Mouse (Mus musculus) intestine, embryonic 16.5 days (tissue): ENCODE measurements around the gene Terf2. TPM values are rescaled to one million over a fixed set of nuclear protein-coding genes. Genes with fewer than 3 reads are reported as not detected.

Experiments used
- ATAC-seq: fragments of 200-750 bp; cut with Nextera tagmentation; 2 replicates; pipeline ENCODE4 v1.8.0; 2017; ENCODE audit warnings: moderate TSS enrichment, moderate library complexity
- H3K27ac ChIP-seq: fragments of 300-500 bp; sonication (generic); 2 replicates; pipeline ENCODE4 v1.5.1; 2014; ENCODE audit warnings: mild to moderate bottlenecking, low read length
- H3K27me3 ChIP-seq: fragments of 300-500 bp; sonication (generic); replicated peaks from 2 replicates; pipeline ENCODE4 v1.6.1; 2014; ENCODE audit warnings: low read length, control low read depth, mixed read lengths; ENCODE audit not compliant: control insufficient read depth, insufficient read depth
- H3K36me3 ChIP-seq: fragments of 300-500 bp; sonication (generic); 2 replicates; pipeline ENCODE4 v1.6.1; 2014; ENCODE audit warnings: low read length, control low read depth; ENCODE audit not compliant: control insufficient read depth, insufficient read depth
- H3K4me1 ChIP-seq: fragments of 300-500 bp; sonication (generic); 2 replicates; pipeline ENCODE4 v1.6.1; 2014; ENCODE audit warnings: low read length, control low read depth, mixed read lengths; ENCODE audit not compliant: control insufficient read depth, insufficient read depth
- H3K4me2 ChIP-seq: fragments of 300-500 bp; sonication (generic); 2 replicates; pipeline ENCODE4 v1.6.1; 2014; ENCODE audit warnings: low read depth, low read length, control low read depth
- H3K4me3 ChIP-seq: fragments of 300-500 bp; sonication (generic); 2 replicates; pipeline ENCODE4 v1.5.1; 2014; ENCODE audit warnings: mild to moderate bottlenecking, low read length
- H3K9ac ChIP-seq: fragments of 300-500 bp; sonication (generic); 2 replicates; pipeline ENCODE4 v1.6.1; 2014; ENCODE audit warnings: low read depth, low read length
- H3K9me3 ChIP-seq: fragments of 300-500 bp; sonication (generic); 2 replicates; pipeline ENCODE4 v1.6.1; 2016; ENCODE audit warnings: low read length, control low read depth; ENCODE audit not compliant: control insufficient read depth
- WGBS: fragments of 180-500 bp; shearing (Covaris S2); extraction: QIAGEN DNeasy Blood & Tissue Kit; methylation state at CpG from one replicate; pipeline ENCODE4 v1.1.7; 2014; 5-methylcytosine and 5-hydroxymethylcytosine counted together
- polyA plus RNA-seq: library from polyadenylated mRNA; unstranded; fragments of >200 nt; fragmentation: Nextera tagmentation; extraction: Ambion mirVana; gene quantifications from 2 replicates; pipeline ENCODE4 v1.2.1, GENCODE M21; 2015

Terf2 gene
- 12.4 and 12.5 TPM in 2 replicates for polyA plus RNA-seq

- H3K4me2 ChIP-seq = peak within 1 kb of the TSS; percentile 67
- peak within 1 kb of the TSS; percentile 67 for H3K4me3 ChIP-seq
- H3K36me3 ChIP-seq = no peaks in the 10 kb centered on the region; the same call in 1 of the 2 replicates
- H3K9me3 ChIP-seq = no peaks in the 10 kb centered on the region
- peak within 1 kb of the TSS; percentile 91 for H3K27ac ChIP-seq
- peaks cover 16% of the 10 kb centered on the region; the same call in 1 of the 2 replicates for H3K4me1 ChIP-seq
- H3K9ac ChIP-seq = peak within 1 kb of the TSS; percentile 92
- no peaks in the 10 kb centered on the region for H3K27me3 ChIP-seq
- WGBS = 3% methylated on average over 39 of the region's 39 CpGs
- peak; percentile 97 for ATAC-seq
These were observed at the start of gene Terf2 for GRCm38 (mm10) chr8:107096366-107097036. TSS of gene Terf2 (minus strand) at chr8:107096547.

- H3K36me3 ChIP-seq = no peaks in the 10 kb centered on the region
- H3K4me1 ChIP-seq = peaks cover 23% of the 10 kb centered on the region
- no peak for ATAC-seq
- no peaks in the 10 kb centered on the region for H3K27me3 ChIP-seq
- no peaks in the 10 kb centered on the region for H3K9me3 ChIP-seq
- no peak overlapping the region for H3K27ac ChIP-seq
- no peak overlapping the region for H3K9ac ChIP-seq
- no peak overlapping the region for H3K4me2 ChIP-seq
- 40% methylated on average over 4 of the region's 4 CpGs for WGBS
- no peak overlapping the region for H3K4me3 ChIP-seq
These were observed 47.2 kb upstream of the Terf2 start for GRCm38 (mm10) chr8:107143501-107143900.

GRCm38 (mm10) chr8:107142539-107142938 is 46.2 kb upstream of the Terf2 start:
- H3K27ac ChIP-seq = peak overlapping the region; percentile 55
- peak; percentile 60 for ATAC-seq
- no peak overlapping the region for H3K4me3 ChIP-seq
- H3K27me3 ChIP-seq = no peaks in the 10 kb centered on the region
- H3K36me3 ChIP-seq = no peaks in the 10 kb centered on the region
- no peaks in the 10 kb centered on the region for H3K9me3 ChIP-seq
- 60% methylated on average over 4 of the region's 4 CpGs for WGBS
- H3K4me1 ChIP-seq = peaks cover 23% of the 10 kb centered on the region
- H3K4me2 ChIP-seq = no peak overlapping the region
- H3K9ac ChIP-seq = no peak overlapping the region

GRCm38 (mm10) chr8:107139704-107140470 is 43.5 kb upstream of the Terf2 start:
- no peaks in the 10 kb centered on the region for H3K27me3 ChIP-seq
- H3K9me3 ChIP-seq = no peaks in the 10 kb centered on the region
- 48% methylated on average over 13 of the region's 13 CpGs for WGBS
- no peak overlapping the region for H3K4me3 ChIP-seq
- peak overlapping the region; percentile 76 for H3K27ac ChIP-seq
- ATAC-seq = peak; percentile 88
- H3K9ac ChIP-seq = no peak overlapping the region
- peaks cover 25% of the 10 kb centered on the region for H3K4me1 ChIP-seq
- H3K36me3 ChIP-seq = no peaks in the 10 kb centered on the region
- H3K4me2 ChIP-seq = no peak overlapping the region

GRCm38 (mm10) chr8:107138338-107138737 is 42.0 kb upstream of the Terf2 start:
- 72% methylated on average over 5 of the region's 5 CpGs for WGBS
- peaks cover 32% of the 10 kb centered on the region for H3K4me1 ChIP-seq
- ATAC-seq = no peak
- H3K9me3 ChIP-seq = no peaks in the 10 kb centered on the region
- no peak overlapping the region for H3K9ac ChIP-seq
- no peak overlapping the region for H3K27ac ChIP-seq
- no peak overlapping the region for H3K4me3 ChIP-seq
- no peaks in the 10 kb centered on the region for H3K27me3 ChIP-seq
- no peaks in the 10 kb centered on the region for H3K36me3 ChIP-seq
- no peak overlapping the region for H3K4me2 ChIP-seq

- H3K9ac ChIP-seq = no peak overlapping the region
- no peaks in the 10 kb centered on the region for H3K27me3 ChIP-seq
- WGBS = 86% methylated on average over 6 of the region's 6 CpGs
- H3K4me2 ChIP-seq = no peak overlapping the region
- no peak for ATAC-seq
- H3K4me1 ChIP-seq = peaks cover 28% of the 10 kb centered on the region
- H3K4me3 ChIP-seq = no peak overlapping the region
- no peak overlapping the region for H3K27ac ChIP-seq
- H3K36me3 ChIP-seq = no peaks in the 10 kb centered on the region
- no peaks in the 10 kb centered on the region for H3K9me3 ChIP-seq
These were observed 41.2 kb upstream of the Terf2 start for GRCm38 (mm10) chr8:107137591-107137990.

GRCm38 (mm10) chr8:107136003-107136612 is 39.8 kb upstream of the Terf2 start:
- no peak overlapping the region for H3K27ac ChIP-seq
- 50% methylated on average over 8 of the region's 8 CpGs for WGBS
- no peak overlapping the region for H3K4me2 ChIP-seq

GRCm38 (mm10) chr8:107133881-107134280 is 37.5 kb upstream of the Terf2 start:
- H3K9ac ChIP-seq = 0 out of 2 replicates have a peak overlapping the region, but pooled peaks have one; percentile 16
- peaks cover 13% of the 10 kb centered on the region for H3K4me1 ChIP-seq

More at GRCm38 (mm10) chr8:107136003-107136612, 39.8 kb upstream of the Terf2 start:
- no peak for ATAC-seq
- no peak overlapping the region for H3K4me3 ChIP-seq
- no peaks in the 10 kb centered on the region for H3K27me3 ChIP-seq
- H3K36me3 ChIP-seq = no peaks in the 10 kb centered on the region
- H3K4me1 ChIP-seq = peaks cover 25% of the 10 kb centered on the region
- no peaks in the 10 kb centered on the region for H3K9me3 ChIP-seq
- no peak overlapping the region for H3K9ac ChIP-seq

More at GRCm38 (mm10) chr8:107133881-107134280, 37.5 kb upstream of the Terf2 start:
- H3K4me3 ChIP-seq = no peak overlapping the region
- ATAC-seq = peak; percentile 58
- 53% methylated on average over 6 of the region's 6 CpGs for WGBS
- 0 out of 2 replicates have a peak overlapping the region, but pooled peaks have one; percentile 12 for H3K27ac ChIP-seq
- no peaks in the 10 kb centered on the region for H3K27me3 ChIP-seq
- no peaks in the 10 kb centered on the region for H3K36me3 ChIP-seq
- no peaks in the 10 kb centered on the region for H3K9me3 ChIP-seq
- H3K4me2 ChIP-seq = 0 out of 2 replicates have a peak overlapping the region, but pooled peaks have one; percentile 17
